Mouse (Mus musculus): ENCODE results near the gene Spint2. TPM values are rescaled to one million over a fixed set of nuclear protein-coding genes. Genes with fewer than 3 reads are reported as not detected.
A peak's percentile ranks its signal among the peaks of the same experiment; 100 is the strongest.
"Not testable (repeated sequence)": the region's sequence is repeated elsewhere in the genome, so short reads cannot be mapped to it uniquely, and the experiment has no call there.

The Spint2 gene
- polyA plus RNA-seq, 1 experiment, result 43.8 TPM

GRCm38 (mm10) chr7:29211415-29212198 lies 70.1 kb downstream of the Spint2 start:
- peak; percentile 76 for DNase-seq (ENCODE audit: low read depth)
- TF ChIP-seq CTCF (IDR thresholded peaks at IDR 0.05; ENCODE audit: borderline replicate concordance, extremely low read depth, insufficient read depth, insufficient read length) (no peak), POLR2A (IDR thresholded peaks at IDR 0.05; ENCODE audit: borderline replicate concordance, extremely low read depth, insufficient read depth, insufficient read length, poor library complexity, severe bottlenecking) (no peak)

GRCm38 (mm10) chr7:29211013-29211412 lies 70.7 kb downstream of the Spint2 start:
- DNase-seq (ENCODE audit: low read depth), result not testable (repeated sequence)

Other genes with a start within 250 kb of the Spint2 start
- gene Ryr1, start 156.7 kb downstream of the Spint2 start, polyA plus RNA-seq (2012; rRNA removed), result 6.3 and 9.1 TPM in 2 replicates
- 2.7 and 3.9 TPM in 2 replicates for gene Rasgrp4, start 147.1 kb downstream of the Spint2 start, polyA plus RNA-seq (2012; rRNA removed)
- gene Fam98c, start 125.7 kb downstream of the Spint2 start, polyA plus RNA-seq (2012; rRNA removed), result 21.1 and 28.2 TPM in 2 replicates
- gene Ggn, start 111.7 kb downstream of the Spint2 start, polyA plus RNA-seq (2012; rRNA removed), result 0.38 and 0.85 TPM in 2 replicates
- gene Spred3, start 111.5 kb downstream of the Spint2 start, polyA plus RNA-seq (2012; rRNA removed), result 29.0 and 35.6 TPM in 2 replicates
- 287 and 313 TPM in 2 replicates for gene Psmd8, start 101.2 kb downstream of the Spint2 start, polyA plus RNA-seq (2012; rRNA removed)
- gene Catsperg1, start 67.9 kb downstream of the Spint2 start, polyA plus RNA-seq (2012; rRNA removed), result 8.8 and 9.1 TPM in 2 replicates
- gene Kcnk6, start 49.4 kb downstream of the Spint2 start, polyA plus RNA-seq (2012; rRNA removed), result 1.6 and 1.7 TPM in 2 replicates
- gene Yif1b, start 43.6 kb downstream of the Spint2 start, polyA plus RNA-seq (2012; rRNA removed), result 67.2 and 84.0 TPM in 2 replicates
- 0.19 and 0.40 TPM in 2 replicates for gene 2200002D01Rik, start 33.4 kb downstream of the Spint2 start, polyA plus RNA-seq (2012; rRNA removed)
- 5.0 and 8.7 TPM in 2 replicates for gene Ppp1r14a, start 7.4 kb upstream of the Spint2 start, polyA plus RNA-seq (2012; rRNA removed)
- 111 and 157 TPM in 2 replicates for gene Dpf1, start 22.0 kb upstream of the Spint2 start, polyA plus RNA-seq (2012; rRNA removed)
- gene Sipa1l3, start 236.7 kb upstream of the Spint2 start, polyA plus RNA-seq (2012; rRNA removed), result 24.3 and 49.4 TPM in 2 replicates

All from brain, embryonic 14.5 days (tissue).